Mouse (Mus musculus): ENCODE measurements at regions not wholly inside any gene's neighbourhood (a gene's known extent, or its start where the extent isn't known, plus 50 kb on each side); places are given as distances from the start of the nearest gene placed in this dataset.
"Not testable (repeated sequence)": the region's sequence is repeated elsewhere in the genome, so short reads cannot be mapped to it uniquely, and the experiment has no call there.

- H3K4me3 ChIP-seq (ENCODE audit: low read depth, low read length); H3K36me3 ChIP-seq (replicated peaks; ENCODE audit: insufficient read depth, low read length); H3K9me3 ChIP-seq (ENCODE audit: low read length); H3K27me3 ChIP-seq (ENCODE audit: insufficient read depth, low read length); H3K4me2 ChIP-seq (ENCODE audit: low read depth, low read length); H3K4me1 ChIP-seq (ENCODE audit: insufficient read depth); ATAC-seq; H3K27ac ChIP-seq (ENCODE audit: low read depth); DNase-seq; H3K9ac ChIP-seq (replicated peaks): not testable (repeated sequence)
- 45% methylated on average over 20 of the region's 20 CpGs for WGBS (ENCODE audit: insufficient replicate concordance)
Measured at GRCm38 (mm10) chr7:60733331-60733994, 593.4 kb upstream of the Snrpn start.

GRCm38 (mm10) chr7:60728108-60728721, 588.2 kb upstream of the Snrpn start:
- 12% methylated on average over 5 of the region's 5 CpGs for WGBS (ENCODE audit: insufficient replicate concordance)
- H3K27me3 ChIP-seq (ENCODE audit: insufficient read depth, low read length); H3K9ac ChIP-seq (replicated peaks); H3K4me2 ChIP-seq (ENCODE audit: low read depth, low read length); H3K36me3 ChIP-seq (replicated peaks; ENCODE audit: insufficient read depth, low read length); H3K4me3 ChIP-seq (ENCODE audit: low read depth, low read length); H3K27ac ChIP-seq (ENCODE audit: low read depth); H3K4me1 ChIP-seq (ENCODE audit: insufficient read depth); ATAC-seq; H3K9me3 ChIP-seq (ENCODE audit: low read length): not testable (repeated sequence)
- DNase-seq: peak; percentile 22
- peak; percentile 67 for TF ChIP-seq CTCF (IDR thresholded peaks at IDR 0.05; ENCODE audit: low read depth)

Data from liver, postnatal 0 days (tissue).